Mouse (Mus musculus): ENCODE measurements around the gene Armh3. TPM values are rescaled to one million over a fixed set of nuclear protein-coding genes. Genes with fewer than 3 reads are reported as not detected.

Gene Armh3
- total and polyA plus RNA-seq, 3 experiments = 4.1 to 10.8 TPM; not detected in 1

GRCm38 (mm10) chr19:46030196-46030983, 32.1 kb upstream of the Armh3 start:
- Histone ChIP-seq H3K79me2 (ENCODE audit: control insufficient read depth, insufficient read depth, low read length, poor library complexity) (peaks cover 10% of the 10 kb centered on the region; the same call in 1 of the 2 replicates), H3K9ac (ENCODE audit: control insufficient read depth, low read depth, low read length, poor library complexity, severe bottlenecking) (no peak overlapping the region), H3K4me3 (ENCODE audit: control insufficient read depth in 1 of 2, insufficient read depth in 1 of 2, low read depth in 2 of 2, low read length in 2 of 2) (no peak overlapping the region), H3K36me3 (ENCODE audit: control insufficient read depth in 1 of 2, insufficient read depth in 2 of 2, low read length in 2 of 2) (peaks cover 5 to 15% of the 10 kb centered on the region in 2 experiments), H3K4me1 (ENCODE audit: control insufficient read depth in 1 of 2, insufficient read depth in 2 of 2, low read length in 2 of 2) (peaks cover 0 to 5% of the 10 kb centered on the region in 2 experiments; a peak in 2 of 4 replicates), H3K9me3 (replicated peaks; ENCODE audit: insufficient read depth, low read length) (no peaks in the 10 kb centered on the region), H3K27me3 (ENCODE audit: control insufficient read depth in 1 of 2, insufficient read depth in 2 of 2, low read length in 2 of 2) (no peaks in the 10 kb centered on the region), H3K27ac (ENCODE audit: control insufficient read depth, low read depth, low read length) (no peak overlapping the region)
- TF ChIP-seq GABPA (IDR thresholded peaks at IDR 0.05; ENCODE audit: low read depth, low read length) (no peak), MAX (IDR thresholded peaks at IDR 0.05; ENCODE audit: low read length) (no peak), ZC3H11A (IDR thresholded peaks at IDR 0.05; ENCODE audit: low read depth, low read length) (no peak), ZNF384 (IDR thresholded peaks at IDR 0.05; ENCODE audit: low read depth, low read length) (no peak; the same call in 1 of the 2 replicates), ZMIZ1 (IDR thresholded peaks at IDR 0.05; ENCODE audit: low read depth, low read length) (peak; percentile 56; the same call in 1 of the 2 replicates), MAZ (IDR thresholded peaks at IDR 0.05; ENCODE audit: low read depth, low read length) (0 out of 2 replicates have a peak, but pooled peaks have one; percentile 20), POLR2AphosphoS2 (IDR thresholded peaks at IDR 0.05; ENCODE audit: low read length) (peak; percentile 80), KAT2A (conservative IDR thresholded peaks at IDR 0.05; ENCODE audit: low read depth, low read length) (no peak)
- DNase-seq (ENCODE audit: low read depth, low spot score) = peak; percentile 46

- H3K4me3 ChIP-seq (ENCODE audit: control insufficient read depth in 1 of 2, insufficient read depth in 1 of 2, low read depth in 2 of 2, low read length in 2 of 2) = no peak overlapping the region
- H3K9ac ChIP-seq (ENCODE audit: control insufficient read depth, low read depth, low read length, poor library complexity, severe bottlenecking) = no peak overlapping the region
- TF ChIP-seq UBTF (IDR thresholded peaks at IDR 0.05; ENCODE audit: borderline replicate concordance, insufficient read depth, low read depth, low read length) (no peak), ZNF384 (IDR thresholded peaks at IDR 0.05; ENCODE audit: low read depth, low read length) (peak; percentile 49), BHLHE40 (IDR thresholded peaks at IDR 0.05; ENCODE audit: borderline replicate concordance, low read depth, low read length) (no peak), POLR2A (IDR thresholded peaks at IDR 0.05; ENCODE audit: control insufficient read depth in 1 of 2, insufficient read depth in 1 of 2, low read depth in 1 of 2, low read length in 2 of 2, poor library complexity in 1 of 2) (peak in 1 of 2 experiments; percentile 4; a peak in 1 of 4 replicates), EP300 (IDR thresholded peaks at IDR 0.05; ENCODE audit: low read depth in 1 of 2, low read length in 2 of 2) (no peak), JUND (IDR thresholded peaks at IDR 0.05; ENCODE audit: low read depth, low read length) (no peak), SMC3 (IDR thresholded peaks at IDR 0.05; ENCODE audit: low read depth, low read length) (no peak), USF1 (IDR thresholded peaks at IDR 0.05; ENCODE audit: low read depth, low read length) (no peak), NRF1 (IDR thresholded peaks at IDR 0.05; ENCODE audit: insufficient read depth, low read depth, low read length, poor library complexity, severe bottlenecking) (no peak), TBP (IDR thresholded peaks at IDR 0.05; ENCODE audit: low read depth, low read length) (no peak), E2F4 (IDR thresholded peaks at IDR 0.05; ENCODE audit: borderline replicate concordance, low read depth, low read length) (no peak), ETS1 (IDR thresholded peaks at IDR 0.05; ENCODE audit: low read depth, low read length) (no peak), POLR2AphosphoS2 (IDR thresholded peaks at IDR 0.05; ENCODE audit: low read length) (0 out of 2 replicates have a peak, but pooled peaks have one; percentile 7), ELF1 (IDR thresholded peaks at IDR 0.05; ENCODE audit: low read depth, low read length) (no peak)
- H3K79me2 ChIP-seq (ENCODE audit: control insufficient read depth, insufficient read depth, low read length, poor library complexity) = peaks cover 3% of the 10 kb centered on the region; the same call in 1 of the 2 replicates
- no peaks in the 10 kb centered on the region for H3K27me3 ChIP-seq (ENCODE audit: control insufficient read depth in 1 of 2, insufficient read depth in 2 of 2, low read length in 2 of 2)
- no peaks in the 10 kb centered on the region for H3K9me3 ChIP-seq (replicated peaks; ENCODE audit: insufficient read depth, low read length)
- no peak overlapping the region for H3K27ac ChIP-seq (ENCODE audit: control insufficient read depth, low read depth, low read length)
- H3K36me3 ChIP-seq (ENCODE audit: control insufficient read depth in 1 of 2, insufficient read depth in 2 of 2, low read length in 2 of 2) = peaks cover 0 to 9% of the 10 kb centered on the region in 2 experiments; a peak in 2 of 4 replicates
- DNase-seq (ENCODE audit: low read depth, low spot score) = peak; percentile 37
- H3K4me1 ChIP-seq (ENCODE audit: control insufficient read depth in 1 of 2, insufficient read depth in 2 of 2, low read length in 2 of 2) = no peaks in the 10 kb centered on the region
These were observed 31.4 kb upstream of the Armh3 start for GRCm38 (mm10) chr19:46029652-46030051.

Measured in MEL (cell line).